In the genomic region with DNA sequence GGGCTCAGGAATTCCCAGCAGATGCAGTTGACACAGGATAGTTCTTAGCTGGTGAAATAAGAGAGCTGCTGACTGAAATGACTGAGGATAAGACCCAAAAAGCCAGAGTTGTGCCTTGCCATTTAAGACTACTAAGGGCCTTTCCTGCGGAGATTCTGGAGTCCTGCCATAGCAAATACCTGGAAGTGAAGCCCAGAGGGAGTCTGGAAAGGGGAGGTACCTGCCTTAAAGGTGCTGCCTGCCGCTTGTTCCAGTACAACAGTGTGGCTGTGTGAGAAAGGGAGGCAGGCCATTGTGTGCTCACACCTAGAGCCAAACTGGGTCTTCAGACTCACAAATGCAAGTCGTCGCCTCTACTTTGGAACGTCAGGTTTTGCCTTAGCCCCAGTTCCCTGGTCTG, we compare ENCODE assay signal across 10 mouse cellular contexts.
A peak's percentile ranks its signal among the peaks of the same experiment; 100 is the strongest.
DNase-seq lines count a peak whose midpoint lies in the region; ATAC-seq and TF ChIP-seq lines count a peak whose summit lies in the region.
"Had no signal": no experiment of that assay in that cellular context is flagged by ENCODE, and none has a peak within 500 bp of the region (broad histone marks: within the 10 kb centered on the region; RNA-seq: fewer than 3 reads in every experiment).

No protein-coding gene starts in this region.

- no peak for DNase-seq in kidney, postnatal 4 days
- peak; percentile 54 for DNase-seq in kidney, postnatal 14 days
- no peak for DNase-seq in spleen, postnatal 14 days (ENCODE audit: low spot score in 2 of 2)
- no peak for DNase-seq in midbrain, embryonic 11.5 days (ENCODE audit: low spot score, missing footprints)
- DNase-seq: right cerebral cortex, postnatal 14 days had no signal

- TF ChIP-seq CTCF in small intestine, adult 2 months (IDR thresholded peaks at IDR 0.05; ENCODE audit: extremely low read depth, insufficient read length, insufficient replicate concordance, low read depth, low read length): no peak

- no peak for ATAC-seq in kidney, embryonic 14.5 days (ENCODE audit: low FRiP score, low TSS enrichment)
- no peak for ATAC-seq in embryonic facial prominence, embryonic 12.5 days (ENCODE audit: insufficient number of reproducible peaks, insufficient read depth, low FRiP score, low TSS enrichment)
- ATAC-seq in midbrain, embryonic 11.5 days (ENCODE audit: low FRiP score): no peak

- H3K9ac ChIP-seq in kidney, embryonic 14.5 days (ENCODE audit: low read depth, low read length): no peak overlapping the region
- H3K9ac ChIP-seq in embryonic facial prominence, embryonic 12.5 days: no peak overlapping the region
- H3K9ac ChIP-seq in midbrain, embryonic 11.5 days (ENCODE audit: low read length): no peak overlapping the region
- H3K9ac ChIP-seq: neural tube, embryonic 13.5 days had no signal

- H3K27me3 ChIP-seq in kidney, embryonic 14.5 days (ENCODE audit: control insufficient read depth, insufficient read depth, low read length): no peaks in the 10 kb centered on the region
- H3K27me3 ChIP-seq in embryonic facial prominence, embryonic 12.5 days: no peaks in the 10 kb centered on the region
- H3K27me3 ChIP-seq in small intestine, adult 2 months (ENCODE audit: control insufficient read depth, insufficient read depth, low read length): no peaks in the 10 kb centered on the region
- H3K27me3 ChIP-seq in midbrain, embryonic 11.5 days (ENCODE audit: control insufficient read depth, insufficient read depth, low read length): peaks cover 8% of the 10 kb centered on the region; the same call in 1 of the 2 replicates

- H3K4me2 ChIP-seq in kidney, embryonic 14.5 days (replicated peaks; ENCODE audit: low read depth, low read length): no peak overlapping the region
- H3K4me2 ChIP-seq in embryonic facial prominence, embryonic 12.5 days (replicated peaks): 0 out of 2 replicates have a peak overlapping the region, but pooled peaks have one; percentile 18
- no peak overlapping the region for H3K4me2 ChIP-seq in midbrain, embryonic 11.5 days
- H3K4me2 ChIP-seq: neural tube, embryonic 13.5 days had no signal

- H3K36me3 ChIP-seq in kidney, embryonic 14.5 days (ENCODE audit: control insufficient read depth, insufficient read depth, low read length): no peaks in the 10 kb centered on the region
- H3K36me3 ChIP-seq in embryonic facial prominence, embryonic 12.5 days: no peaks in the 10 kb centered on the region
- no peaks in the 10 kb centered on the region for H3K36me3 ChIP-seq in small intestine, adult 2 months (ENCODE audit: control insufficient read depth, insufficient read depth, low read length)
- H3K36me3 ChIP-seq in midbrain, embryonic 11.5 days (ENCODE audit: control insufficient read depth, insufficient read depth, low read length): no peaks in the 10 kb centered on the region
- H3K36me3 ChIP-seq: heart, embryonic 10.5 days; neural tube, embryonic 13.5 days had no signal

- WGBS in kidney, embryonic 14.5 days: 47% methylated on average over 5 of the region's 5 CpGs
- WGBS in embryonic facial prominence, embryonic 12.5 days: 33% methylated on average over 5 of the region's 5 CpGs
- WGBS in small intestine, adult 2 months: 25% methylated on average over 5 of the region's 5 CpGs
- WGBS in midbrain, embryonic 11.5 days: 19% methylated on average over 5 of the region's 5 CpGs

- H3K27ac ChIP-seq in kidney, embryonic 14.5 days (ENCODE audit: low read depth, low read length): peak overlapping the region; percentile 4; the same call in 1 of the 2 replicates
- H3K27ac ChIP-seq in embryonic facial prominence, embryonic 12.5 days: peak overlapping the region; percentile 36; the same call in 1 of the 2 replicates
- H3K27ac ChIP-seq in small intestine, adult 2 months (ENCODE audit: insufficient read depth, low read depth, low read length): peak overlapping the region; percentile 91
- H3K27ac ChIP-seq in midbrain, embryonic 11.5 days (ENCODE audit: low read depth, low read length): no peak overlapping the region
- H3K27ac ChIP-seq: heart, embryonic 10.5 days; neural tube, embryonic 13.5 days had no signal

- H3K4me1 ChIP-seq in kidney, embryonic 14.5 days (ENCODE audit: control insufficient read depth, insufficient read depth, low read length): peaks cover 37% of the 10 kb centered on the region
- peaks cover 66% of the 10 kb centered on the region for H3K4me1 ChIP-seq in embryonic facial prominence, embryonic 12.5 days
- peaks cover 22% of the 10 kb centered on the region; the same call in 1 of the 2 replicates for H3K4me1 ChIP-seq in small intestine, adult 2 months (ENCODE audit: control insufficient read depth, insufficient read depth, insufficient read length, low read length)
- H3K4me1 ChIP-seq in midbrain, embryonic 11.5 days (ENCODE audit: control insufficient read depth, insufficient read depth, low read length): peaks cover 16% of the 10 kb centered on the region

- no peak overlapping the region for H3K4me3 ChIP-seq in kidney, embryonic 14.5 days (ENCODE audit: low read length)
- no peak overlapping the region for H3K4me3 ChIP-seq in embryonic facial prominence, embryonic 12.5 days
- H3K4me3 ChIP-seq in small intestine, adult 2 months (ENCODE audit: low read depth, low read length): peak overlapping the region; percentile 62
- H3K4me3 ChIP-seq in midbrain, embryonic 11.5 days (ENCODE audit: low read depth, low read length): no peak overlapping the region
- H3K4me3 ChIP-seq: heart, embryonic 10.5 days; neural tube, embryonic 13.5 days had no signal

- H3K9me3 ChIP-seq in kidney, embryonic 14.5 days (ENCODE audit: control insufficient read depth, low read length): no peaks in the 10 kb centered on the region
- H3K9me3 ChIP-seq in embryonic facial prominence, embryonic 12.5 days: no peaks in the 10 kb centered on the region
- no peaks in the 10 kb centered on the region for H3K9me3 ChIP-seq in midbrain, embryonic 11.5 days (ENCODE audit: control insufficient read depth, low read length)
- H3K9me3 ChIP-seq: heart, embryonic 10.5 days; neural tube, embryonic 13.5 days had no signal

- no peak for TF ChIP-seq POLR2A in small intestine, adult 2 months (IDR thresholded peaks at IDR 0.05; ENCODE audit: low read depth, low read length)
